Mouse (Mus musculus) adrenal gland, postnatal 25 days (tissue): Measurements from ENCODE around the gene Mmadhc. TPM values are rescaled to one million over a fixed set of nuclear protein-coding genes. Genes with fewer than 3 reads are reported as not detected.

Experiments used
- DNase-seq: peaks from one replicate; pipeline ENCODE4 v3.0.0; 2021; ENCODE audit warnings: mixed read lengths
- total RNA-seq: library from RNA; stranded (reverse); gene quantifications from 2 replicates; pipeline ENCODE4 v1.2.3, GENCODE M21; 2021

The Mmadhc gene
- total RNA-seq, 1 experiment from 2014 or later = 105 TPM

GRCm38 (mm10) chr2:50265215-50265785, 31.3 kb downstream of the Mmadhc start:
- no peak for DNase-seq

GRCm38 (mm10) chr2:50264059-50264458, 32.5 kb downstream of the Mmadhc start:
- DNase-seq = no peak

GRCm38 (mm10) chr2:50254955-50255354, 41.6 kb downstream of the Mmadhc start:
- DNase-seq = no peak

- no peak for DNase-seq
Measured at GRCm38 (mm10) chr2:50248551-50248950, 48.0 kb downstream of the Mmadhc start.

GRCm38 (mm10) chr2:50233491-50233890, 63.1 kb downstream of the Mmadhc start:
- DNase-seq = no peak

Other genes with a start within 250 kb of the Mmadhc start
- 11.7 and 23.3 TPM in 2 replicates for gene Lypd6, start 230.4 kb downstream of the Mmadhc start, total RNA-seq